Mouse (Mus musculus) hindbrain, embryonic 10.5 days (tissue): ENCODE results near the gene Def8. TPM values are rescaled to one million over a fixed set of nuclear protein-coding genes. Genes with fewer than 3 reads are reported as not detected.

ENCODE experiments used
- DNase-seq: peaks from one replicate; pipeline ENCODE4 v3.0.0-alpha.2; 2017; ENCODE audit warnings: low spot score
- H3K27ac ChIP-seq: fragments of 300-500 bp; sonication (generic); 2 replicates; pipeline ENCODE4 v1.5.1; 2016; ENCODE audit warnings: mild to moderate bottlenecking, moderate library complexity
- H3K27me3 ChIP-seq: fragments of 300-500 bp; sonication (generic); 2 replicates; pipeline ENCODE4 v1.6.1; 2016; ENCODE audit warnings: mild to moderate bottlenecking; ENCODE audit not compliant: poor library complexity, insufficient read depth, severe bottlenecking
- H3K36me3 ChIP-seq: fragments of 300-500 bp; sonication (generic); 2 replicates; pipeline ENCODE4 v1.6.1; 2016; ENCODE audit warnings: mild to moderate bottlenecking, moderate library complexity
- H3K4me1 ChIP-seq: fragments of 300-500 bp; sonication (generic); replicated peaks from 2 replicates; pipeline ENCODE4 v1.6.1; 2016; ENCODE audit warnings: mild to moderate bottlenecking
- H3K4me3 ChIP-seq: fragments of 300-500 bp; sonication (generic); 2 replicates; pipeline ENCODE4 v1.5.1; 2016; ENCODE audit warnings: mild to moderate bottlenecking, moderate library complexity
- H3K9me3 ChIP-seq: fragments of 300-500 bp; sonication (generic); 2 replicates; pipeline ENCODE4 v1.6.1; 2016; ENCODE audit warnings: mild to moderate bottlenecking, moderate library complexity
- WGBS: fragments of 180-500 bp; shearing (Covaris S2); methylation state at CpG from one replicate; pipeline ENCODE4 v1.1.7; 2016; 5-methylcytosine and 5-hydroxymethylcytosine counted together
- polyA plus RNA-seq: library from polyadenylated mRNA; unstranded; fragments of >200 nt; fragmentation: Nextera tagmentation; extraction: Ambion mirVana; gene quantifications from 2 replicates; pipeline ENCODE4 v1.2.1, GENCODE M21; 2016

The Def8 gene
- polyA plus RNA-seq, 1 experiment from 2014 or later = 42.3 TPM

DNA sequence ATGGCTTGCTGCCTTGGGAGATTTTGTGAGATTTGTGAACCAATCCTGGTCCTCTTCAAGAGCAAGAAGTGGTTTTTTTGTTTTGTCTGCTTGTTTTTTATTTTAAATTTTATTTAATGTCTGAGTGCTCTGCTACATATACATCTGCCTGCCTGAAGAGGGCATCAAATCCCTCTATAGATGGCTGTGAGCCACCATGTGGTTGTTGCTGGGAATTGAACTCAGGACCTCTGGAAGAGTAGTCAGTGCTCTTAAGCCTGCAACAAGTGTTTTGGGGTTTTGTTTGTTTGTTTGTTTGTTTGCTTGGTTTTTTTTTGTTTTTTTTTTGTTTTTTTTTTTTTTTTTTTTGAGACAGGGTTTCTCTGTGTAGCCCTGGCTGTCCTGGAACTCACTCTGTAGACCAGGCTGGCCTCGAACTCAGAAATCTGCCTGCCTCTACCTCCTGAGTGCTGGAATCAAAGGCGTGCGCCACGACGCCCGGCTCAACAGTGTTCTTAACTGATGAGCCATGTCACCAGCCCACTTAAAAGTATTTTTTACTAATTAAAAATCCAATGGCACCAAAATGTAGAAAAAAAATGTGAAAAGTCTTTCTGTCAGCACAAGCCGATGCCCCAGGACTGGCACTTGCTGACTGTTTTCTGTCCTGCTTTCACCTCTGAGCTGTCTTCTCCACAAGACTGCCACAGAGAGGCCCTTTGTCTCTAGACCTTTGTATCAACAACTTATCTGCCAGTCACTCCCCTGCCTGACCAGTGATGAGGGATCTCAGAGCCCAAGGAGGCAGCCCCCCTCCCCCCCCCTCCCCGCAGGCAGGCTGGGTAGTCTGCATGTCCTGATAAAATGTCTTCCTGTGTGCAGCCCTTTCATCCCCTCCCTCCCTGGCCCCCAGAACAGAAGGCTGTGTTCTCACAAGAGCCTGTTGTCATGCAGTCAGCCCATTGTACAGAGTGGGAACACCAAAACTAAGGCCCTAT, 7.1 kb upstream of the Def8 start:
- peaks cover 27% of the 10 kb centered on the region for H3K27me3 ChIP-seq
- peak overlapping the region; percentile 29; the same call in 1 of the 2 replicates for H3K4me3 ChIP-seq
- H3K27ac ChIP-seq = no peak overlapping the region
- peaks cover 46% of the 10 kb centered on the region for H3K4me1 ChIP-seq
- H3K9me3 ChIP-seq = no peaks in the 10 kb centered on the region
- 71% methylated on average over 8 of the region's 8 CpGs for WGBS
- peaks cover 48% of the 10 kb centered on the region for H3K36me3 ChIP-seq
- no peak for DNase-seq

DNA sequence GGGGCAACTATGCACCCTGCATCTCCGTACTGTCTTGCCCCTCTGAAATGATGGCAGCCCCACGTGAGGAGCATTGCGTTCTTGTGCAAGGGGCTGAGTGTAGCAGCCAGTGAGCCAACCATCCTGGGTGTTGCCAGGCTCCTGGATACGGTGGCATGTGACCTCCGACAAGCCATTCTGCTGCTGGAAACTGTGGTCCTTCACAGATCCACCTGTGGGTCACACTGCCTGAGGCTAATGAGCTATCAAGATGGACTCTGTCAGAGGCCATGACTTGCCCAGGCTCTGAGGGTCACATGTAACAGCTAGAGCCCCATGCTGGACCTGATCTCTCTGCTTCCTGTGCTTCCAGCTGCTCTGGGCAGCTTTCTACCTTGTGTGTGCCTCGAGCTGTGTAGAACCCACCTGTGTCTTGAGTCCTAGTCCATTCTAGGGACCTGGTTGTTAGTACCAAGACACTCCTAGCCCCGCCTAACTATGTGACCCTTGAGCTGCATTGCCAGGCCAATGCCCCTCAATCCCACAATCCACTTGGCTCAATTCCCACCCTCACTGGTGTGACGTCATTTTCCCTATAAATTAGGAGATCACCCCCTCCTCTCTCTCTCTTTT, 6.3 kb upstream of the Def8 start:
- no peak for DNase-seq
- peaks cover 19% of the 10 kb centered on the region for H3K27me3 ChIP-seq
- peaks cover 38% of the 10 kb centered on the region for H3K4me1 ChIP-seq
- WGBS = 83% methylated on average over 8 of the region's 8 CpGs
- H3K9me3 ChIP-seq = no peaks in the 10 kb centered on the region
- H3K27ac ChIP-seq = no peak overlapping the region
- peak overlapping the region; percentile 29; the same call in 1 of the 2 replicates for H3K4me3 ChIP-seq
- peaks cover 53% of the 10 kb centered on the region for H3K36me3 ChIP-seq

DNA sequence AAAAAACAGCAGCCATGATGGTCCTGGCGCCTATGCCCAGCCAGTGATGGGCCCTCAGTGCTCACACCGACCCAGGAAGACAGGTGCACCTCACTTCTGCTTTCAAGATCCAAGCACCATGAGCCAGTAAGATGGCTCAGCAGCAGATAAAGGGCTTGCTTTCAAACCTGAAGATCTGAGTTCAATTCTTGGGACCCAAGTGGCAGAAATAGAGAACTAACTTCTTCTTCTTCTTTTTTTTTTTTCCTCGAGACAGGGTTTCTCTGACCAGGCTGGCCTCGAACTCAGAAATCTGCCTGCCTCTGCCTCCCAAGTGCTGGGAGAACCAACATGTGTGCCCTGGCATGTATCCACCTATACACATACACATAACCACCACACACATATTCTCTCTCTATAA, 3.6 kb upstream of the Def8 start:
- no peak for DNase-seq
- Histone ChIP-seq H3K9me3 (no peaks in the 10 kb centered on the region), H3K4me3 (no peak overlapping the region), H3K36me3 (peaks cover 53% of the 10 kb centered on the region), H3K27ac (no peak overlapping the region), H3K4me1 (peaks cover 15% of the 10 kb centered on the region), H3K27me3 (no peaks in the 10 kb centered on the region)
- 89% methylated on average over 4 of the region's 4 CpGs for WGBS

DNA sequence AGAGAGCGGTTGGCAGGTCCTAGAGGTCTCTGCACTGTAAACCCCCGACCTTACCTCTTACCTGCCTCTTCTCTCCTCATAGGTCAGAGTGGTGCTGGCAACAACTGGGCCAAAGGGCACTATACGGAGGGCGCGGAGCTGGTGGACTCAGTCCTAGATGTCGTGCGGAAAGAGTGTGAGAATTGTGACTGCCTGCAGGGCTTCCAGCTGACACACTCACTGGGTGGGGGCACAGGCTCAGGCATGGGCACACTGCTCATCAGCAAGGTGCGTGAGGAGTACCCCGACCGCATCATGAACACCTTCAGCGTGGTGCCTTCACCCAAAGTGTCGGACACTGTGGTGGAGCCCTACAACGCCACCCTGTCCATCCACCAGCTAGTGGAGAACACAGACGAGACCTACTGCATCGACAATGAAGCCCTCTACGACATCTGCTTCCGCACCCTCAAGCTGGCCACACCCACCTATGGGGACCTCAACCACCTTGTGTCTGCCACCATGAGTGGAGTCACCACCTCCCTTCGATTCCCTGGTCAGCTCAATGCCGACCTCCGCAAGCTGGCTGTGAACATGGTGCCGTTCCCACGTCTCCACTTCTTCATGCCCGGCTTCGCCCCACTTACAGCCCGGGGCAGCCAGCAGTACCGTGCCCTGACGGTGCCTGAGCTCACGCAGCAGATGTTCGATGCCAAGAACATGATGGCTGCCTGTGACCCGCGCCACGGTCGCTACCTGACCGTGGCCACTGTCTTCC, 2.6 kb upstream of the Def8 start:
- H3K9me3 ChIP-seq = no peaks in the 10 kb centered on the region
- H3K27me3 ChIP-seq = no peaks in the 10 kb centered on the region
- 93% methylated on average over 34 of the region's 34 CpGs for WGBS
- H3K4me3 ChIP-seq = no peak overlapping the region
- H3K4me1 ChIP-seq = peaks cover 15% of the 10 kb centered on the region
- no peak overlapping the region for H3K27ac ChIP-seq
- peaks cover 53% of the 10 kb centered on the region for H3K36me3 ChIP-seq
- no peak for DNase-seq

DNA sequence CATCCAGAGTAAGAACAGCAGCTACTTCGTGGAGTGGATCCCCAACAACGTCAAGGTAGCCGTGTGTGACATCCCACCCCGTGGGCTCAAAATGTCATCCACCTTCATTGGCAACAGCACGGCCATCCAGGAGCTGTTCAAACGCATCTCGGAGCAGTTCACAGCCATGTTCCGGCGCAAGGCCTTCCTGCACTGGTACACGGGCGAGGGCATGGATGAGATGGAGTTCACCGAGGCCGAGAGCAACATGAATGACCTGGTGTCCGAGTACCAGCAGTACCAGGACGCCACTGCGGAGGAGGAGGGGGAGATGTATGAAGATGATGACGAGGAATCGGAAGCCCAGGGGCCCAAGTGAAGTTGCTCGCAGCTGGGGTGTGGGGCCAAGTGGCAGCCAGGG, 2.0 kb upstream of the Def8 start:
- Histone ChIP-seq H3K4me1 (peaks cover 12% of the 10 kb centered on the region), H3K27me3 (no peaks in the 10 kb centered on the region), H3K4me3 (no peak overlapping the region), H3K36me3 (peaks cover 53% of the 10 kb centered on the region), H3K9me3 (peaks cover 1% of the 10 kb centered on the region; the same call in 1 of the 2 replicates), H3K27ac (no peak overlapping the region)
- DNase-seq = no peak
- 92% methylated on average over 19 of the region's 19 CpGs for WGBS

DNA sequence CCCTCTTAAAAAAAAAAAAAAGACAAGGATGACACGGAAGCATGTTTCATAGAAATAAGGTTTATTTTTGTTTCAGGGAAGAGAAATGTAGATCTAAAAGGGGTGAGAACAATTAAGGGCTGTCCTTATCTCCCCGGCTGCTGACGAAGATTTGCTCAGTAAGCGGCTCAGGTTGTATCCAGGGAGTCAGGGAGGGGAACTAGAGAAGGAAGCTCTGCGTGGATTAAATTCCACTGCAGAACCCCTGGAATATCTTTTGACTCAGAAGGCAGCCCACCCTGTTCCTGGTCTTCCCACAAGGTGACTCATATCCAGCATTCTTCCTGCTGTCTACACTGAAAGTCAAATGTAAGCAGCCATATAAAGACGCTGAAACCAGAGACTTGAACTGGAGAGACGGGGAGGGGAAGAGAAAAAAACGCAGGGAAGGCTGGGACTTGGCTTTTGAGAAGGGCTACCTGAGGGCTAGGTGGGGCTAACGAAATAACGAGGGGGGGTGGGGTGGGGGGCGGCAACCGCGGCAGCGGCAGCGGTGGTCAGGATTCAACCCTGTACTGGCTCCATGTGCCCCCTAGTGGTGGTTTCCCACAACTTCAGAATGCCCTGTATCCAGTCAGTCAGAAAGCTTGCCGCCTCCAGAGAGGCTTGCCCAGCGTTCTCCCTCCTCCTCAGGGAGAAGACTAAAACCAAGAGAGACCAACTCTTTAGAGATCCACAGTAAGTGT, 1.1 kb upstream of the Def8 start:
- Histone ChIP-seq H3K9me3 (peaks cover 10% of the 10 kb centered on the region), H3K4me1 (peaks cover 3% of the 10 kb centered on the region; the same call in 1 of the 2 replicates), H3K36me3 (peaks cover 45% of the 10 kb centered on the region), H3K27me3 (no peaks in the 10 kb centered on the region), H3K27ac (no peak overlapping the region), H3K4me3 (peak overlapping the region; percentile 18; the same call in 1 of the 2 replicates)
- DNase-seq = peak; percentile 71
- 20% methylated on average over 17 of the region's 17 CpGs for WGBS

DNA sequence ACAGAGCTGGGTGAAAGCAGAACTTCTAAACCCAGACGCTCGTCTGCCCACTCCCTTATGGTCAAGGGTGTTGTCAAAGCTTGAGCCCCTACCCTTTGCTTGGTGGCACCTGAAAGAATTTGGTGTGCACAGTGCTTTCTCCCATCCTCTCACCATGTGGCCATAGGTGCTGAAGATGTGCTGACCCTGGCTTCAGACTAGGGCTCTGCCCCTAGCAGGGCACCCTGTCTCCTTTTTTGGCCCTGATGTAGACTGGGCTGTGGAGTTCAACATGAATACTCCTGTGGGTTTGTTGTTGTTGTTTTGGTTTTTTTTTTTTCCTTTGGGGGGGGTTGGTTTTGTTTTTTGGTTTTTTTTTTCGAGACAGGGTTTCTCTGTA, 557 bp upstream of the Def8 start:
- Histone ChIP-seq H3K4me3 (no peak overlapping the region; the same call in 1 of the 2 replicates), H3K27ac (no peak overlapping the region), H3K4me1 (no peaks in the 10 kb centered on the region), H3K27me3 (no peaks in the 10 kb centered on the region), H3K9me3 (peaks cover 15% of the 10 kb centered on the region), H3K36me3 (peaks cover 40% of the 10 kb centered on the region)
- DNase-seq = no peak
- 20% methylated on average over 3 of the region's 3 CpGs for WGBS

DNA sequence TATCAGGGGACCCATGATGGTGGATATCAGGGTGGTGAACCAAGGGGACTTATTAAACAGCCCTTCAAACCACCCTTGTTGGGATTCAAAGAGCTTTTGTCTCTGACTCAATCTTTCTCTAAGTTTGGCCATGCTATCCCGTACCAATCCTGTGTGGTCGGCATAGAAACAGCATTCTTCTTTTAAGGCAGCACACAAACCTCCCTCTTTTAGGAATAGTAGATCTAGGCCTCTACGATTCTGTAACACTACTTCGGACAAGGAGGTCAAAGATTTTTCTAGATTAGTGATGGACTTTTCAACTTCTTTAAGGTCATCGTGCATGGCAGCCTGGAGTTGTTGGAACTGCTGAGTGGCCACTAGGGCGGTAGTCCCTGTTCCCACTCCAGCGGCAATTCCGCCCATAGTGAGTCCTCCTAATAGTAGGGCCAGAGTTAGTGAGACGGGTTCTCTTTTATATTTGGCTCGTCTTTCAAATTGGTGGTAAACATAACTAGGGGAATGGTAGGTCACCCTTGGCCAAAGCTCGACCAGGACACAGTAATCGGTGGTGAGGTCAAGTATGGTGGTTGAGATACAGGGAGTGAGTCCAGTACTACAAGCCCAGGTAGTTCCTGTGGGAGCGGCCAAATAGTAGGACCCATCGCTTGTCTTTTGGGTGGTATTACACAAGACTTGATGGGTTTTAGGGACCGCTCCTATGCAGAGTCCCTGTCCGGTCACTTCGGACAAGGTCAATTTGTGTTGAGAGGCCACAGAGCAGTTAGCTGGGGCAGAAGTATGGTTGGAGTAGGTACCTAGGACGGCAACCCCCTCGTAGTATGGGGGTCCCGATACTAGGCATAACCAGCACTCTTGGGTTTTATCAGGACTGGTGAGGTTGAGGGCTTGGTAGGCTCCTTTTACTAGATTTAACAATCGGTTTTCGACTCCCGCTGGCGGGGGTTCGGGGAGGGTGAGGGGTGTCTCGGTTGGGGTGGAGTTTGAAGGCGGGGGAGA, 3.5 kb downstream of the Def8 start:
- no peak overlapping the region for H3K4me3 ChIP-seq
- H3K27ac ChIP-seq = no peak overlapping the region
- H3K4me1 ChIP-seq = no peaks in the 10 kb centered on the region
- no peaks in the 10 kb centered on the region for H3K27me3 ChIP-seq
- H3K36me3 ChIP-seq = peaks cover under 1% of the 10 kb centered on the region; the same call in 1 of the 2 replicates
- no peak for DNase-seq
- peaks cover 52% of the 10 kb centered on the region for H3K9me3 ChIP-seq
- WGBS = 96% methylated on average over 27 of the region's 27 CpGs

DNA sequence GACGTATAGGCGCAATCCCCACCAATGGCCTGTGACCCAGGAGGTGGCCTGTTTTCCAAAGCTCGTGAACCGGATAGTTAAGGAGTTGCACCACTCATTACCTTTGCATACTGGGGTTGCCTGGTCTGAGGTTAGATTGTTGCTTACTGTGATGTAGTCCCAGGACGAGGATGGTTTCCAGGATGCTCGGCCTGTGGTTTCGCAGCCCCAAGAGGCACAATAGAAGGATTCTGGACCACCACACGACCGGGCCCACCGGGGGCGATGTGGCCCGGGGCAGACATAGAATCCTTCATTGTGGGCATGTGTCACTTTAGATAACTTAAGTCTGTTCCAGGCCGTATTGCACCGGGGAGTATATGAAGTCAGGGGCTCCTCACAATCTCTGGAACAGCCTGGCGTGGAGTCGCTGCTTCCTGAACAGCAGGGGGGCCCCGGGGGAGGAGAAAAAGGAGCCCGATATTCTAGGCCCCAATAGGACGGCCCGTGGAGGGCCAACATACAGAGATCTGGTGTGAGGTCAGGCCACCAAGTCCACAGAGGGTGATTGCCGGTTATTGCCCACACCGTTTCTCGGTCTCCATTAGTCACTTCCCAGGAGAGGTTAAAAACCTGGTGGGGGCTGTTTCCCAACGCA, 4.4 kb downstream of the Def8 start:
- Histone ChIP-seq H3K9me3 (peaks cover 62% of the 10 kb centered on the region), H3K4me3 (no peak overlapping the region), H3K4me1 (no peaks in the 10 kb centered on the region), H3K36me3 (no peaks in the 10 kb centered on the region), H3K27me3 (no peaks in the 10 kb centered on the region), H3K27ac (no peak overlapping the region)
- WGBS = 95% methylated on average over 24 of the region's 24 CpGs
- DNase-seq = no peak

DNA sequence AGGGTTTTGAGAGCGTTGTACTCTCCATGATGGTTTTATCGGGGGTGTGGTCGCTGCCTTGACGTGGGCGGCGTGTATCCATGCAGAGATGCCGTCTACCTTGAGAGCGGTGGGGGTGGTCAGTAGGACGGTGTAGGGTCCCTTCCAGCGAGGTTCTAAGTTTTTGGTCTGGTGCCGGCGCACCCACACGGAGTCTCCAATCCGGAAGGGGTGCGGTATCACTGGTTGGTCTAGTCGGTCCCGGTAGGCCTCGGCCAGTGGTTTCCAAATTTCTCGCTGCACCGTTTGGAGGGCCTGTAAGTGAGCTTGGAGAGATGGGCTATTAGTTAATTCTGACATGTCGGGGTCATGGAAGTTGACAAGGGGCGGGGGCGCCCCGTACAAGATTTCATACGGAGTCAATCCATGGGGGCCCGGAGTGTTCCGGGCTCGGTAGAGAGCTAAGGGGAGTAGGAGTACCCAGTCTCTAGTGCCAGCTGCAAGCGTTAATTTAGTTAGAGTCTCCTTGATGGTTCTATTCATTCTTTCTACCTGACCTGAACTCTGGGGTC, 5.1 kb downstream of the Def8 start:
- H3K9me3 ChIP-seq = peaks cover 67% of the 10 kb centered on the region
- no peak overlapping the region for H3K27ac ChIP-seq
- H3K36me3 ChIP-seq = no peaks in the 10 kb centered on the region
- no peak overlapping the region for H3K4me3 ChIP-seq
- DNase-seq = no peak
- H3K27me3 ChIP-seq = no peaks in the 10 kb centered on the region
- H3K4me1 ChIP-seq = no peaks in the 10 kb centered on the region
- 97% methylated on average over 29 of the region's 29 CpGs for WGBS
